Mouse (Mus musculus) intestine, embryonic 14.5 days (tissue): Measurements from ENCODE around the gene Elf5. TPM values are rescaled to one million over a fixed set of nuclear protein-coding genes. Genes with fewer than 3 reads are reported as not detected.

ENCODE experiments used
- ATAC-seq: fragments of 200-750 bp; cut with Nextera tagmentation; replicated peaks from 2 replicates; pipeline ENCODE4 v1.8.0; 2017; ENCODE audit warnings: low read depth, moderate number of reproducible peaks, moderate TSS enrichment, moderate library complexity; ENCODE audit not compliant: low FRiP score, low TSS enrichment
- DNase-seq: peaks from one replicate; pipeline ENCODE4 v3.0.0-alpha.2; 2018; ENCODE audit warnings: low spot score
- H3K27ac ChIP-seq: fragments of 300-500 bp; sonication (generic); 2 replicates; pipeline ENCODE4 v1.5.1; 2014; ENCODE audit warnings: low read depth, mild to moderate bottlenecking, control low read depth
- H3K27me3 ChIP-seq: fragments of 300-500 bp; sonication (generic); replicated peaks from 2 replicates; pipeline ENCODE4 v1.6.1; 2014; ENCODE audit warnings: low read length, control low read depth; ENCODE audit not compliant: control insufficient read depth, insufficient read depth
- H3K36me3 ChIP-seq: fragments of 300-500 bp; sonication (generic); 2 replicates; pipeline ENCODE4 v1.6.1; 2014; ENCODE audit warnings: low read length, control low read depth; ENCODE audit not compliant: control insufficient read depth, insufficient read depth
- H3K4me1 ChIP-seq: fragments of 300-500 bp; sonication (generic); replicated peaks from 2 replicates; pipeline ENCODE4 v1.6.1; 2014; ENCODE audit warnings: low read length, control low read depth, mixed read lengths; ENCODE audit not compliant: control insufficient read depth, insufficient read depth
- H3K4me2 ChIP-seq: fragments of 300-500 bp; sonication (generic); 2 replicates; pipeline ENCODE4 v1.6.1; 2014; ENCODE audit warnings: low read length
- H3K4me3 ChIP-seq: fragments of 300-500 bp; sonication (generic); 2 replicates; pipeline ENCODE4 v1.5.1; 2014; ENCODE audit warnings: low read depth, low read length, control low read depth, mixed read lengths
- H3K9ac ChIP-seq: fragments of 300-500 bp; sonication (generic); 2 replicates; pipeline ENCODE4 v1.6.1; 2014; ENCODE audit warnings: mild to moderate bottlenecking, low read length
- H3K9me3 ChIP-seq: fragments of 300-500 bp; sonication (generic); 2 replicates; pipeline ENCODE4 v1.6.1; 2016; ENCODE audit warnings: low read length, control low read depth; ENCODE audit not compliant: control insufficient read depth
- WGBS: fragments of 180-500 bp; shearing (Covaris S2); extraction: QIAGEN DNeasy Blood & Tissue Kit; methylation state at CpG from one replicate; pipeline ENCODE4 v1.1.7; 2014; 5-methylcytosine and 5-hydroxymethylcytosine counted together
- polyA plus RNA-seq: library from polyadenylated mRNA; unstranded; fragments of >200 nt; fragmentation: Nextera tagmentation; extraction: Ambion mirVana; gene quantifications from 2 replicates; pipeline ENCODE4 v1.2.1, GENCODE M21; 2014

The Elf5 gene
- polyA plus RNA-seq: 0.08 and 0.46 TPM in 2 replicates

DNA sequence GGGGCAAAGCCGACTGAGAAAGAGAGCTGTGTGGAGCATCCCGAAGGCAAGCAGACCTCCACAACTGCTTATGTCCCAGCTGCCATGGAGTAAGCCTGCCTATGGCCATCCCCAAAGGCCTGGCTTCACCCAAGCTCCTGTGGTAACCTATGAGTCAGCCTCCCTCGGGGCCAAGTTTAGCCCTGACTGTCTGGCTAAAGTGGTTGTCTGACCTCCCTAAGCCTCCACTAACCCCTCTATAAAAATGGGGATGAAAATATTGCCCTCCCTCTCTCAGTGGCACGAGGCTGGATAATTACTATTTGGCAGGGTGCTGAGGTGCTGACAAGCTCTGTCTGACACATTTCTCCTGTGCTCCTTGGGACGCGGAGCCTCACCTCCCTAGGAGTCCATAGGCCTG, at the start of gene Elf5:
Elf5 (plus strand) TSS at position 341 of the 400 bp plus-strand sequence.
- WGBS: 74% methylated on average over 6 of the region's 6 CpGs
- Histone ChIP-seq H3K4me2 (no peak within 1 kb of the TSS), H3K9me3 (no peaks in the 10 kb centered on the region), H3K9ac (no peak within 1 kb of the TSS), H3K27ac (no peak within 1 kb of the TSS), H3K36me3 (no peaks in the 10 kb centered on the region), H3K4me3 (no peak within 1 kb of the TSS), H3K4me1 (no peaks in the 10 kb centered on the region), H3K27me3 (no peaks in the 10 kb centered on the region)
- DNase-seq (no peak), ATAC-seq (no peak)

- no peak for ATAC-seq
- H3K9me3 ChIP-seq: no peaks in the 10 kb centered on the region
- H3K4me2 ChIP-seq: no peak overlapping the region
- no peak overlapping the region for H3K9ac ChIP-seq
- WGBS: 65% methylated on average over 5 of the region's 5 CpGs
- no peak overlapping the region for H3K4me3 ChIP-seq
- H3K27ac ChIP-seq: no peak overlapping the region
- no peak for DNase-seq
- no peaks in the 10 kb centered on the region for H3K4me1 ChIP-seq
- no peaks in the 10 kb centered on the region for H3K27me3 ChIP-seq
- no peaks in the 10 kb centered on the region for H3K36me3 ChIP-seq
Measured at GRCm38 (mm10) chr2:103372541-103372940, 38.9 kb upstream of the Elf5 start.

- no peak overlapping the region for H3K4me3 ChIP-seq
- no peak overlapping the region for H3K4me2 ChIP-seq
- no peaks in the 10 kb centered on the region for H3K9me3 ChIP-seq
- no peak for ATAC-seq
- no peak overlapping the region for H3K9ac ChIP-seq
- no peaks in the 10 kb centered on the region for H3K27me3 ChIP-seq
- H3K36me3 ChIP-seq: no peaks in the 10 kb centered on the region
- no peak overlapping the region for H3K27ac ChIP-seq
- no peaks in the 10 kb centered on the region for H3K4me1 ChIP-seq
- WGBS: 74% methylated on average over 9 of the region's 9 CpGs
- DNase-seq: no peak
Measured at GRCm38 (mm10) chr2:103379502-103380160, 31.9 kb upstream of the Elf5 start.

GRCm38 (mm10) chr2:103382174-103382573, 29.3 kb upstream of the Elf5 start:
- Histone ChIP-seq H3K9ac (no peak overlapping the region), H3K4me1 (no peaks in the 10 kb centered on the region), H3K9me3 (no peaks in the 10 kb centered on the region), H3K27me3 (no peaks in the 10 kb centered on the region), H3K27ac (no peak overlapping the region), H3K36me3 (no peaks in the 10 kb centered on the region), H3K4me2 (no peak overlapping the region), H3K4me3 (no peak overlapping the region)
- ATAC-seq: no peak
- 73% methylated on average over 2 of the region's 2 CpGs for WGBS
- DNase-seq: no peak

DNA sequence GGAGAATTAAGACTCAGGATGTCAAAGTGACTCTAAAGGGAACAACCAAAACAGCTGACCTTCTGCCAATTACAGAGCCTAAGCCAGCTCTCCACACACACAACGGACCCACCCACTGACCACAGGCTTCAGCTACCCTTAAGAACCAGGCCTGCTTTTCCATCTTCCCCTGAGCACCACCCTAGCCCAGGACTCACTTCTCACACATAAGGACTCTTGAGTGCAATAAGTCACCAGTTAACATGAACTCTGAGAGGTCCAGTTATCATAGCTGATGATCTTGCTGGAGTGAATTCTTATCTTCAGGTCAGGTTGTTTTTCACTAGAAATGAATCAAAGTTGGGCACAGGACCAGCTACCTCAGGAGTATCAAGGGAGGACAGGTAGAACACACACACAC, 23.6 kb upstream of the Elf5 start:
- DNase-seq: no peak
- H3K4me2 ChIP-seq: no peak overlapping the region

GRCm38 (mm10) chr2:103388311-103388710, 23.2 kb upstream of the Elf5 start:
- H3K27me3 ChIP-seq: no peaks in the 10 kb centered on the region
- H3K4me1 ChIP-seq: no peaks in the 10 kb centered on the region

More for the DNA sequence above, 23.6 kb upstream of the Elf5 start:
- H3K4me1 ChIP-seq: no peaks in the 10 kb centered on the region
- H3K4me3 ChIP-seq: no peak overlapping the region
- no peaks in the 10 kb centered on the region for H3K9me3 ChIP-seq
- H3K9ac ChIP-seq: no peak overlapping the region
- 74% methylated on average over 1 of the region's 1 CpGs for WGBS
- H3K27me3 ChIP-seq: no peaks in the 10 kb centered on the region
- no peaks in the 10 kb centered on the region for H3K36me3 ChIP-seq
- no peak overlapping the region for H3K27ac ChIP-seq
- no peak for ATAC-seq

DNA sequence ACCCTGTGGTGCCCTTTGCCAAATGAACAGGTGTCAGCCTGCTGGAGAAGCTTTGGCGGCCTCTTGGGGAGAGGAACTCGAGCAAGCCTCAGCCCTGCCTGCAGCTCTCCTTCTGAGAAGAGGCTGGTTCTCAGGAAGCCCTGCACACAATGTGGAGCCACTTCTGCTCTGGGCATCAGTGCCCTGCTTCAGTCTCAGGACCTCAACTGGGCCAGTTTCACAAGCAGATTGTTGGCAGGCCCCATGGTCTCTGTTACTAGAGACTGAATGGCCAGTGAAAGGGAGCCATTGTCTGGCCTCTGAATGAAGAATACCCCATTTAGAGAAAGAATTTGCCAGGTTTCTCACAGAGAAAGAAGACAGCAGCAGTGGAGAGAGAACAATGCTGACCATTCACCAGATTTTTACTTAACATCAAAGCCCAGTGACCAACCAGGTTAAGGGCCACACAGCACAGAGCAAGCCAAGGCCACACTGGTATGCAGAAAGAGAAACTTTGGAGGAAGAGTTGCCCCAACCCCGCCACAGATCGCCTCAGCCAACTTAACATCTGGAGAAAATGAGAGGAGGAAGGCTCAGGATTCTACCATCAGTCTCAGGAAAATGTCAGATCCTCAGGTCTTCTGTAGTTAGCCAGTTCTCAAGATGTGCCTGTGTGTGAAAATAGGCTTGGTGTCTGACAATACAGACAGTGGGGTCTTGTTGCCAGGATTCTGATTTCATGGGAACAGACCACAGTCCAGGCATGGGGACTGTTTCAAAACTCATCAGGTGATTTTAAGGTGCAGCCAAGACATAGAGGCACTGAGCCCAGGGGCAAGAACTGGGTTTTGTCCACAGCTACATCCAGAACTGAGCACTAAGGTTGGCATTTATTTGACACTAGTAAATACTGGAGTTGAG, 21.2 kb upstream of the Elf5 start:
- no peak for DNase-seq
- WGBS: 67% methylated on average over 4 of the region's 4 CpGs
- 0 out of 2 replicates have a peak, but pooled peaks have one; percentile 47 for ATAC-seq

More at GRCm38 (mm10) chr2:103388311-103388710, 23.2 kb upstream of the Elf5 start:
- Histone ChIP-seq H3K4me2 (no peak overlapping the region), H3K27ac (no peak overlapping the region), H3K36me3 (no peaks in the 10 kb centered on the region), H3K4me3 (no peak overlapping the region), H3K9ac (no peak overlapping the region), H3K9me3 (no peaks in the 10 kb centered on the region)
- 90% methylated on average over 1 of the region's 1 CpGs for WGBS
- no peak for DNase-seq
- no peak for ATAC-seq

GRCm38 (mm10) chr2:103391626-103392025, 19.9 kb upstream of the Elf5 start:
- WGBS: 77% methylated on average over 4 of the region's 4 CpGs
- no peaks in the 10 kb centered on the region for H3K4me1 ChIP-seq
- ATAC-seq: no peak

More for the DNA sequence above, 21.2 kb upstream of the Elf5 start:
- H3K9me3 ChIP-seq: 0 out of 2 replicates have a peak, but pooled peaks cover 3% of the 10 kb centered on the region
- no peaks in the 10 kb centered on the region for H3K27me3 ChIP-seq
- no peaks in the 10 kb centered on the region for H3K36me3 ChIP-seq
- H3K27ac ChIP-seq: no peak overlapping the region; the same call in 1 of the 2 replicates
- H3K4me1 ChIP-seq: no peaks in the 10 kb centered on the region
- H3K4me2 ChIP-seq: no peak overlapping the region
- H3K9ac ChIP-seq: no peak overlapping the region
- no peak overlapping the region for H3K4me3 ChIP-seq

More at GRCm38 (mm10) chr2:103391626-103392025, 19.9 kb upstream of the Elf5 start:
- Histone ChIP-seq H3K27me3 (no peaks in the 10 kb centered on the region), H3K4me2 (no peak overlapping the region), H3K27ac (no peak overlapping the region), H3K9ac (no peak overlapping the region), H3K9me3 (0 out of 2 replicates have a peak, but pooled peaks cover 3% of the 10 kb centered on the region), H3K4me3 (no peak overlapping the region), H3K36me3 (no peaks in the 10 kb centered on the region)
- no peak for DNase-seq
